Mouse (Mus musculus): ENCODE results near the gene Nagpa.
"Not testable (repeated sequence)": the region's sequence is repeated elsewhere in the genome, so short reads cannot be mapped to it uniquely, and the experiment has no call there.

The Nagpa gene
- long read RNA-seq, experiment 1, transcript Nagpa-201 (10 exons, 2,143 nt): major isoform, 17 of 22 reads
- long read RNA-seq, experiment 1, partial matches to known transcripts: 2 of 22 reads
- long read RNA-seq, experiment 1, other reads (novel, unspliced or antisense): 1 of 22 reads
- long read RNA-seq, experiment 2, transcript Nagpa-201 (10 exons, 2,143 nt): major isoform, 25 of 30 reads
- long read RNA-seq, experiment 2, partial matches to known transcripts: 1 of 30 reads
- long read RNA-seq, experiment 2, other reads (novel, unspliced or antisense): 3 of 30 reads

DNA sequence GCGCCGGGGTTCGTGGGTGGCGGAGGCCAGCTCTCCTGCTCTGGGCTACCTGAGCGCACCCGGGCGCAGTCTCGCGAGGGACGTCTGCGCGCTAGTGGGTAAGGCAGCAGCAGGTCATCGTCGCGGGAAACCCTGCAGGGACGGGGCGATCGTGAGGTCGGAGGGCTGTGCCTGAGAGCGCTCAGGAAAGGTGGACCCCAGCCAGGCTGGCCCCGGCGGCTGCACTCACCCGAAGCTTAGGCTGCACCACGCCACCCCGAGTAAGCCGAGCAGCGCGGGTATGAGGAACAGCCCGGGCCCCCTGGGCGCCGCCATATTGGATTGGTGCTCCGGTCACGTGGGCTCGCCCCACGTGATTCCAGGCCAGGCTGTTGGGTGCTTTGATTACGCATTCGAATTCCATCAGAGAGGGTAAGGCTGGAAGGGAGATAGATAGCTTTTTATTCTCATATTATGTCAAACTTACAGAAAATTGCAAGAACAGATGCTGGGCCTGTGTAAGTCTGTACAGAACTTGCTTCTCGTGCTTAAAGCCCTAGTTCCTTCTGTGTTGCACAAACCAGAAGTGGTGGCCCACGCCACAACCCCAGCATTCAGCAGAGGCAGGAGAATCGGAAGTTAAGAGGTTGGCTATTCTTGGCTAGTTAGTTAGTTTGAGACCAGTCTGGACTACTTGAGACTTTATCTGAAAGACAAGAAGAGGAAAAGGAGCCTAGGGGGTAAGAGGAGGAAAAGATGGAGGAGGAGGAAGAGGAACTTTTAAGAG, at the start of gene Nagpa:
Nagpa (minus strand) TSS at position 345 of the 766 bp plus-strand sequence.
- intact Hi-C loops (cut with DNase I): loop anchor here (1.0 kb wide), 1 partner anchor 40 kb away; no protein-coding TSS in a partner anchor

DNA sequence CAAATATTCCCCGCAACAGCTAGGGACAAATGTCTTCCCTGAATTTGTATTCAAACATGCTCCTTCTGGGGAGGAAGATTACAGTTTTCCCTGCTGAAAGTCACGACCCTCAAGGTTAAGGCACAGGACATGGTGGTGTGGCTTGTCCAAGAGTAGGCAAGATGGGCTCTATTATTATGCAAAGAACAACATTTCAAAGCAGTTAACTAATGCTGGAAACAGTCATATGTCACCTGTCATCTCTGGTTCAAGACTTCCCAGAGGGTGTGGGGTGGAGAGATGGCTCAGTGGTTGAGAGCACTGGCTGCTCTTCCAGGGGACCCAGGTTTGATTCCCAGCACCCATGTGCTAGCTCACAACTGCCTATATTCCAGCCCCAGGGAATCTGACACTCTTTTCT, 48.4 kb upstream of the Nagpa start:
- intact Hi-C loops (cut with DNase I): no loop called here

DNA sequence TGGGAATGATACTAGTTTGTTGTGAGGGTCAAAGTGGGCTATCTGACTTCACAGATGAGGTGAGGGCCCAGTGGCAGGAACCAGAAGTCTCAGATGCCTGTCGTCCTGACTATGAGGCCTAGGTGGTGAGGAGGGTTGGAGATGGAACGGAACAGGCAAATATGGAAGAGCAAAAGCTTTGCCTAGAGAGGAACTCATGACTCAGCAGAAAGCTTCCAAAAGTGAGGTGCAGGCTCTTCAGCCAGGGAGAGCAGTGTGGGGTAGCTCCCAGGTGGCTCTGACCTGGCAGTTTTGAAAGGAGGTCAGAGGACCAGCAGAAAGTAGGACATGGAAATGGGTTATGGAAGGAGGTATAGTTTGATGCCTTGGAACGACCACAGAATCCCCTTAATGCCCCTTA, 47.1 kb upstream of the Nagpa start:
- intact Hi-C loops (cut with DNase I): no loop called here

DNA sequence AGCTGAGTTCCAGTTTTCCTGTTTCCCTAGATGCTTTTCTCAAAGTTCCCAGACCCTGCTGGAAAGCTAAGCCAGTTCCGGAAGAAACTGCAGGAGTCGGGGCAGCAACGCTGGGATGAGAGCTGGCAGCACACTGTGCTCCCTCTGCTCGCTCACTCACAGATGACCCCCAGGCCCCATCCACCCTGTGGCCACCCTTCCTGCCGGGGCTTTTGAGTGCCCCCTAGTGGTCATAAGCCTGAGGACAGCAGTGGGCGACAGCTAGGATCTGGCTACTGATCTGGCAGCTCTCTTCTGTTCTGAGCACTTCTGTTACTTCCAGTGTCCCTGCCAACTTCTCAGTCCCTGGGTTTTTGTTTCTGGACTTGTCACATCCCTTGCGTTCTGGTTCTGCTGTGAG, 40.6 kb upstream of the Nagpa start:
- intact Hi-C loops (cut with DNase I): loop anchor here (1.0 kb wide), 1 partner anchor 41 kb away; no protein-coding TSS in a partner anchor

DNA sequence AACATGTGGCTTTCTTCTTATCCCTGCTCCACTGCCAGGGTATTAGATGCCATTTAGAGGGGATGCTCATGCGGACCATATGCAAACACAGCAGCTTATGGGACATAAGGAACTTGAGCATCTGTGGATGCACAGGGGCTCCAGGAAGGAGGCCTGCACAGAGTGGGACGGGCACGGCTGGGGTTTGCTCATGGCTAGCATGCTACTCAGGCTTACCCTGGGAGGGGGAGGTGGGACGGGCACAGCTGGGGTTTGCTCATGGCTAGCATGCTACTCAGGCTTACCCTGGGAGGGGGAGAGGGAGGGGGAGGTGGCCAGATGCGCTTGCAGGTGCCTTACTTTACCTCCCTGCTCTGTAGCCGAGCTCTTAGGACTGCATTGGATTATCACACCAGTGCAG, 39.1 kb upstream of the Nagpa start:
- intact Hi-C loops (cut with DNase I): no loop called here

DNA sequence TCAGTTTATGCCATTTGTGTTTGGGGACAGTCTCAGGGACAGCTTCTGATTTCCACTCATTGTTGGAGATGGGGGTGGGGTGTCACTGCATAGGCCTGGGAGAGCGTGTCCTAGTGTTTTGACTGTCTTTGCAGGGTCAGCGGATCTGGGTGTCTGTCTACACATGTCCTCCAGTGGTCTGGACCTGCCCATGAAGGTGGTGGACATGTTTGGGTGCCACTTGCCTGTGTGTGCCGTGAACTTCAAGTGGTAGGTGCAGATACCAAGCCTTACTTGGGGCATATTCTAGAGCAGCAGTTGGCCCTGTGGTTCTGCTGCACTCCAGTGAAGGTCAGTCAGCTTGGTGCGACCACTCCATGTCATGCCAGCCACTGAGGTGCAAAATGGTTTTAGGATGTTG, 38.5 kb upstream of the Nagpa start:
- intact Hi-C loops (cut with DNase I): no loop called here

DNA sequence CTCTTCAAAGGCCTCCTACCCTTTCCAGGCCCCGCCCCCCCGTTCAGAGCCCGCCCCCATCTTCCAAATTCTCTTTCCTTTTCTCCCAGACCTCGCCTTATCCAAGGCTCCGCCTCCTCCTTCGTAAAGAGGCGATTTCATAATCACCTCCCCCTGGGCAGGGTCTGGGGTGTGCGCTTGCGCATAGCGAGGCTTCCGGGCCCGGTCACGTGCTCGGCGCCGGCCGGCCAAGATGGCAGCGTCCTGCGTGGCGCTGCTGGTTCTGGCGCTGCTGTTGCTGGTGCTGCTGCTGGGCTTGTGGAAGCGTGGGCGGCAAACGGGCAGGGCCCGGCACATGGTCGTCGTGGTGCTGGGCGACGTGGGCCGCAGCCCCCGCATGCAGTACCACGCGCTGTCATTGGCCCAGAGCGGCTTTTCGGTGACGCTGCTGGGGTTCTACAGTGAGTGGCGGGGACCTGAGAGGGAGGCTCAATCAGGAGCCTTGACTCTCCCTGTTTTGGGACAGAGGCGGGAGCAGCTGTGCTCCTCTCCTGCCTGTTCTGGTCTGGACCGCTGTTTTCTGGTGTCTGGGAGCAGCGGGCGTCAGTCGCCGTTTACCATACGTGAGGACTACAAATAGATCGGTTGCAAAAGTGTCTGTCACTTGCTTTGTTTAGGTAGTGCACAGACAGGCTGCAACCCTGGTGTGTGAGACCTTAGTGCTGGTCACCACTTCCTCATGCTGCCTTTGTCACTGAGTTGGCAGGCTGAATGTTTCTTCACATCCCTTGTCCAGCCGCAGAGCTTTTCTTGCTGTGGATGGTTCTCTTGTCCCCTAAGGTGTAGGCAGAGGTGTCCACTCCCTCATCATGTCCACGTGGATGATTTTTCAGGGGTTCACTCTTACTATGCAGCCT, 29.9 kb upstream of the Nagpa start, which contains the start of gene Alg1:
Alg1 (plus strand) TSS at position 204 of the 896 bp plus-strand sequence.
- intact Hi-C loops (cut with DNase I): no loop called here

DNA sequence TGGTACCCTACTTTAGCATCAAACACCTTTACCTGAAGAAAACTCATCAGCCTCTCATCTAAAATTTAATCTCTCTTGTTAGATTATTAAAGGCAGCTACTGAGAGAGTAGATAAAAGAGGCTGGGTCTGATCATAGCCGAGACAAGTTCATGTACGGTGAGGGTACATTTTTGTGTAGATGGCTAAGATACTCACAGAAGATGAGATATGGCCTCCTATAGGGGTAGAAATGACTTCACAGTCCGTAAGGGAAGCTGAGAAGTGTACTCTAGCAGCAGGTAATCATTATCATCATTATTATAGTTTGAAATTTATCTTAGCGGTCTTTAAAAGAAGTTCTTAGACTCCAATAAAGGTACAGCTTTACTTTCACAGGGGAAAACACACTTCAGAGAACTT, 29.2 kb upstream of the Nagpa start:
- intact Hi-C loops (cut with DNase I): no loop called here

DNA sequence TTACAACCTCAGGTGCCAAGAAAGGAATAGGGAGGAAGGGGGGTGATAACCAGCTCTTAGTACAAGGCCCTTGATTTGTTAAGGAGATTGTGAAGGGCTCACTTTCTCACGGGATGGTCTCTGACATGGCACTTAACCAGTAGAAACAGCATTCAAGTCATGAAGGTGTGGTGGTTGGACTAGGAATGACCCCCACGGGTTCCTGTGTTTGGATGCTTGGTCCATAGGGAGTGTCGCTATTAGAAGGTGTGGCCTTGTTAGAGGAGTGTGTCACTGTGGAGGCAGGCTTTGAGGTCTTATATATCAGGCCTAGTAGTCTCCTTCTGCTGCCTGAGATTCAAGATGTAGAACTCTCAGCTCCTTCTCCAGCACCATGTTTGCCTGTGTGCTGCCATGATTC, 24.3 kb upstream of the Nagpa start:
- intact Hi-C loops (cut with DNase I): not testable (repeated sequence)

DNA sequence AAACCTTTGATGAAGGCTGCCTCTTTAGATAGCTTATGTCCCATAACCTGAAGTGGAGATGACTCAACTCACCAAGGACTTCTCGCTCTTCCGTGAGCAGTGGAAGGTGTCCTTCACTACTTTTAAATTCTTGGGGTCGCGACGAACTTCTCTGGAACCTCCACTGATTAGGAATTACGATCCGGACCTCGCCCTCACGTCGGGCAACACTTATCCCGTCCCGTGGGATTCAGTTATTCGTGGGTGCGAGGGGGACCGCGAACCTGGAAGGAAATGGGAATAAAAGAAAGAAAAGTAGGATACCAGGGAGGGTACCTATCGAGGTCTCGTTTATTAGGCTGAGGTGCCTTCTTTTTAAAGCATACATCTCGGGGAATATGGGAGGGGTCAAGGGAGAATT, 23.7 kb upstream of the Nagpa start:
- intact Hi-C loops (cut with DNase I): not testable (repeated sequence)

DNA sequence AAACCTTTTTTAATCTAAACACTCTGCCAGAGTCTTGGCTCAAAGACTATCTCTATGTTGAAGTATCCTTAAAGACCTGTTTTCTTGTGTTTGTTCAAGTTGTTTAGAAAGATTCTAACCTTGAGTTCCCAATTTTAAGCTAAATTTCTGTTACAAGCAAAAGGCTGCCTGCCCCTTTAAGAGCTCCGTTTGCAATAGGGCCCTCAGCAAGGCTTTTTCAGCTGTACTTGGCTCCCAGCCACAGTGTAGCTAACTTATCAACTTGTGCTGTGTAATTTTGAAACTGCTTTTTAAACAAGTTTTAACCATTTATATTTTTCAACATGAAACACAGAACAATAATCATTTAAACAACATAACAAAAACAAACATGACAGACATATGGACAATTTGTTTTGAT, 22.7 kb upstream of the Nagpa start:
- intact Hi-C loops (cut with DNase I): not testable (repeated sequence)

DNA sequence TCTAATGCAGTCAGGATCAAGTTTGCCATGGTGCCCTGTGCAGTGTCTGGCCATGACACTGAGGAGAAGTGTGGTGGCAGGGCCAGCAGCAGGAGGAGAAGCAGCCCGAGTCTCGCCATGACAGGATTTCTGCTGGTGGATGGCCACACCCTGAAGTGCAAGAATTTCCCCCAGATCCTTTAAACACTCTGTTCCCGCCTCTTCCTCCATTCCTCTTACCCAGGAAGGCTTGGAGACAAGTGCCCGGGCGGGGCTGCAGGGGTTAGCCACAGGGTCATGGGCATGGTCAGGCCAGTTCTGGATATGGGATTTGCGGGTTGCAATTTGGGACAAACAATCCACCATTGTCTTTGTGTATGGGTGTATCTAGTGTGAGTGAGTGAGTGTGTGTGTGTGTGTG, 18.3 kb upstream of the Nagpa start, which contains the start of gene AU021092:
AU021092 (minus strand) TSS at position 160 of the 400 bp plus-strand sequence.
- intact Hi-C loops (cut with DNase I): no loop called here

DNA sequence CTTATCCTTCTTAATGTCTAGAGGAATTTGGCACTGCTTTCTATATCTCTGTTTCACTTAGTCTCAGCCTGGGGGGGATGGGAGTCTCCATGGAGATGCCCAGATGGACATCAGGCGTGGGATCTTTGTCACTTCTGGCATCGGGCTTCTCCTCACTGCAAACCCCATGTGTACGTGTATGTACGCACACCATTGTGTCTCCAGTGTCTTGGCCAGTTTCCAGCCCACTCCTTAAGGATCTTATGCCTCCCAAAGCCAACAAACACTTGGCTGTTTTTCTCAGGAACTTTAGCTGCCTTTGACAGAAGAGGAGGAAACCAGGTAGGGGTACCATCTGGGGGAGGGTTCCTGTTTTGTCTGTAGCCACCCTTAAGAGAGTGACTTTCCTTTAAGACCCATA, 17.6 kb upstream of the Nagpa start:
- intact Hi-C loops (cut with DNase I): no loop called here

DNA sequence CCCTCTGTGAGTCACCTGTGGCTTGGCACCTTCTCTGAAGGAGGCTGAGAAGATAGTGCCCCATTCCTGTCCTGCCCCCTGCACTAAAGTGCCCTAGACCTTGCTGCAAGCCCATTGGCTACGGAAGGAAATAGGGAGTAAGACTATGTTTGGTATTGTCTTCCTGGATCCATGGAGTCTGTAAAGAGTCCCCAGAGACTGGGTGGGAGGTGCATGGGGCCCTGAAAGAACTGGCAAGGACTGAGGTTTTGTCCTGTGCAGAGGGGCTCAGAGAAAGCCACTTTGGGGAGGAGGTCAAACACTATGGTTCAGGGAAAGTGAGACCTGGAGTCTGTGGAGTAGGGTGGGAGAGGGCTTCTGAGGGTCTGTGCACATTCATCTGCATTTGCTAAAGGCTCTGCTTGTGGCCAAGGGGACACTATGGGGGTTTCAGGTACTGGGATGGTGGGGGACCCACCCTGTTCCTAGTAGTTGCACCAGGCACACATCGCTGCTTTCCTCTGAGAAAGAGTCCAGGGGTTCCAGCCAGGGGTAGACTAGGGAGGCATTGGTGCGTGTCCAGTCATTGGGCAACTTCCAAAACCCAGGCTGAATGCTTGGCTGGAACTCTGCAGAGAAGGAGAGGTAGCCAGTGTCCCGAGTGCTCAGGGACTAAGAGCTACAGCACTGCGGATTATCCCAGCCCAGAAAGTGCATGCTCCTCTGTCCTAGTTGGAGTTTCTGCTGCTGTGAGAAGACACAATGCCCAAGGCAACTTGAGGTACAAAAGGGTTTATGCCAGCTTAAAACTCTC, 13.7 kb upstream of the Nagpa start:
- intact Hi-C loops (cut with DNase I): no loop called here

DNA sequence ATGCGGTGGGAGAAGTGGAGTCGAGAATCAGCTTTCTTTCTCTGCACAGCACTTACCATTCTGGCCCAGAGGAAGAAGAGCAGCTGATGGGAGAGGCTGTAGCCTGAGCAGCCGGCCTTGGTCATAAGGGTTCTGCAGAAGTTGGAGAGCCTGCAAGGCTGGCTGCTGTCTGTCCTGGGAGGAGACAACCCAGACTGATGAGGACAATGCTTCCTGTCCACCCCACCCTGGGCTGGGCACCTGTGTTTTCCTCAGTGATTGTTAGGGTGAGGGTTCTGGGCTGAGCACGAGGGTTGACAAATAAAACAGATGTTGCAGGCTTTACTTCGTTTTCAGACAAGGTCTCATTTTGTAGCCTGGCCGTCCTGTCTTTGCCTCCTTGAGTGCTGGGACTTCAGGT, 12.9 kb upstream of the Nagpa start:
- intact Hi-C loops (cut with DNase I): no loop called here

DNA sequence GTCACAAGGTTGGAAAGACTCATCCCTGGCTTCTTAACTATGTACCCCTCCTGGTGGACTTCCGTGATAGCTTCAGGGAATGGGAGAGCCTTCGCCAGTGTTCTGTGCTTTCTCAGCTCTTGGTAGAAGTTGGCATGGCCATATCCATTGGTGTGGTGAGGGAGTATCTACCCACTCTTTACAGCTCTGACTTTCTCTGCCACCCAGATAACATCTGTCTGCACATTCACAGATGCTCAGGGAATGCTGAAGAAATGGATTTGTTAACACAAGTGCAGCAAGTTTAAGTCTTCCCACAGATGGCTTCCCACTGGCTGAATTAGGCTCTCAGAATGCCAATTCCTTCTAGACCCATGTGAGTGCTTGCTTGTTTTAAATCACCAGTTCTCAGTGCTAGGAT, 10.3 kb upstream of the Nagpa start:
- intact Hi-C loops (cut with DNase I): no loop called here

DNA sequence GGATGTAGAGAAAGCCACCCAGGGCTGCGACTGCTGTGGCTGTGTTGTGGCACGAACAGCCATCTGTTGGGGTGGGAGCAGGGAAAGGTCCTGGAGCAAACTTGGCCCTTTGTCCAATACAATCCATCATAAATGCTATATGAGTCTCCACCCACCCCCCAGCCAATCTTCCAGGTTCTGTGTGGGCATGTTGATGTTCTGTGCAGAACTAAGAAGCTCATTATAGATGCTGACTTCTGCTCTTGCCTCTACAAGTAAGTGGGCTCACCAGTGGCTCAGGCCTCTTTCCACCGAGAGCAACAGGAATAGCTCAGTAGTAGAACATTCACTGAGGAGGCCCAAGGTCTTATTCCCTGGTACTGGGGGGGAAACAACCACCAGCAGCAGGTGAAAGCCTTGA, 8.3 kb upstream of the Nagpa start:
- intact Hi-C loops (cut with DNase I): no loop called here

DNA sequence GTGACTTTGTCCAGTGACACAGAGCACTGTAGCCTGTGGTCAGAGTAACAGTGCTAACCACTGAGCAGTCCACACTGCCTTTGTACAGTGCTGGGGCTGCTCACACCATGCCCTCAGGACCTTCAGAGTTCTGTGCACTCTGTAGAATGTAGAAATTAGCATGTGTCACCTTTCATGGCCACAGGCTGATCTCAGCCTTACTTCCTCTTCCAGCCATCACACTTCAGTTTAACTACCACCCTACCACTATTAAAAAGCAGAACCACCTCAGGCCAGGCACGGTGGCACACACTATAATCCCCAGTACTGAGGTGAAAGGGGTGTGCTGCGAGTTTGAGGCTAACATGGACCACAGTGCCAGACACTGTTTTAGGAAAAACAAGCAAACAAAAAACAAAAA, 6.6 kb upstream of the Nagpa start:
- intact Hi-C loops (cut with DNase I): no loop called here

DNA sequence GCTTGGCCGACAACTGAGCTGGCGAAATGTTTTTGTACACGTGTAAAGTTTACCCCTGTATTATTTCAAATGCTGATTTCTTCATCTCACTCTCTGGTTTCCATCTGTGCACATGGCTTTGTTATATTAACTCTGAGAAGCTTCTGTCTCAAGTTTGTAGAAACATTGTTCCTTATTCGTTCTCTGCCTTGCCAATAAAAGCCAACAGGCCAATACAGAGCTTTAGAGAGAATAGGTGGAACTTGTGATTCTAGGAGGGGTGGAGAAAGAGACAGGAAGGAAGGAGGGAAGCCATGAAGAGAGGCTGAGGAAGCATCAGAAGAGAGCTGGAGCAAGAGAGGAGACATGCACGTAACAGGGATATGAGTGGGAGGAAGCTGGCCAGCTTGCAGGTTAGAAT, 2.2 kb upstream of the Nagpa start:
- intact Hi-C loops (cut with DNase I): no loop called here

DNA sequence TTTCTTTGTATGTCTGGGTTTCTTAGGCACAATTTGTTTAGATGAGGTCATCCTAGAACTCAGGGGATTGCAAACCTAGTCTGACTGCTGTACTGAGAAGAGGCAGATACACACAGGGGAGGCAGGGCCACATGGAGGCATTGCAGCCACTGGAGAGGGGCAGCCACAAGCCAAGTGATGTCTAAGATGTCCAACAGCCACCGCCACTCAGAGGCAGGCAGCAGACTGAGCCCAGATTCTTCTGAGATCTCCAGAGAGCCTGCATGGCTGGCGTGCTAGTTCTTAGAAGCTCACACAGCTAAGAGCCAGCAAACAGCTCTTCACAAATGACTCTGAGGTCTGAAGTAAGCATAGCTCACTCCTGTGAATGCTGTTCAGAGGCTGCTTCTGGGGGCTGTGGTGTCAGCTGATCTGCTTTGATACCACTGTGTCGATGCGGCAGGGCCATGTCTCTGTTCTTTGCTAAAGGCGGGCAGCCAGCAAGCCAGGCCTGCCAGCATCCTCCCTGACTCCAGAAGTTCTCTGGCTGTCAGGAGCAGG, 1.7 kb upstream of the Nagpa start:
- intact Hi-C loops (cut with DNase I): no loop called here

All from adrenal gland (tissue).